Mouse (Mus musculus) G1E (cell line): ENCODE results near the gene Hist1h4m.

Experiments used
- CTCF ChIP-seq: IDR thresholded peaks from 2 replicates; pipeline ENCODE4 v1.5.1; 2012; ENCODE audit warnings: low read depth, low read length, inconsistent platforms, mixed read lengths
- GATA1 ChIP-seq: IDR thresholded peaks from 2 replicates; pipeline ENCODE4 v1.6.1; 2012; ENCODE audit warnings: borderline replicate concordance, low read length, inconsistent platforms, mixed read lengths
- POLR2AphosphoS5 ChIP-seq: IDR thresholded peaks from 2 replicates; pipeline ENCODE4 v1.6.1; 2012; ENCODE audit warnings: low read depth, low read length, inconsistent platforms; ENCODE audit not compliant: insufficient replicate concordance

GRCm38 (mm10) chr13:21786189-21786898, 25.2 kb upstream of the Hist1h4m start:
- TF ChIP-seq CTCF (no peak), GATA1 (no peak), POLR2AphosphoS5 (peak; percentile 99; the same call in 1 of the 2 replicates)
